Mouse (Mus musculus) heart, embryonic 13.5 days (tissue): ENCODE data around the gene Etv6. TPM values are rescaled to one million over a fixed set of nuclear protein-coding genes. Genes with fewer than 3 reads are reported as not detected.
A peak's percentile ranks its signal among the peaks of the same experiment; 100 is the strongest.

Experiments
- ATAC-seq: fragments of 200-750 bp; cut with Nextera tagmentation; 2 replicates; pipeline ENCODE4 v1.8.0; 2017; ENCODE audit warnings: moderate TSS enrichment; ENCODE audit not compliant: insufficient number of reproducible peaks, low FRiP score, low TSS enrichment; ENCODE audit errors: extremely low read depth
- H3K27ac ChIP-seq: fragments of 300-500 bp; sonication (generic); replicated peaks from 2 replicates; pipeline ENCODE4 v1.5.1; 2015; ENCODE audit warnings: moderate library complexity, mild to moderate bottlenecking, inconsistent platforms
- H3K27me3 ChIP-seq: fragments of 300-500 bp; sonication (generic); replicated peaks from 2 replicates; pipeline ENCODE4 v1.6.1; 2015; ENCODE audit warnings: mild to moderate bottlenecking, inconsistent platforms
- H3K36me3 ChIP-seq: fragments of 300-500 bp; sonication (generic); 2 replicates; pipeline ENCODE4 v1.6.1; 2015; ENCODE audit warnings: mild to moderate bottlenecking, inconsistent platforms
- H3K4me1 ChIP-seq: fragments of 300-500 bp; sonication (generic); 2 replicates; pipeline ENCODE4 v1.6.1; 2015; ENCODE audit warnings: inconsistent platforms
- H3K4me2 ChIP-seq: fragments of 300-500 bp; sonication (generic); 2 replicates; pipeline ENCODE4 v1.6.1; 2015; ENCODE audit warnings: inconsistent platforms, mild to moderate bottlenecking, moderate library complexity
- H3K4me3 ChIP-seq: fragments of 300-500 bp; sonication (generic); 2 replicates; pipeline ENCODE4 v1.5.1; 2015; ENCODE audit warnings: moderate library complexity, mild to moderate bottlenecking, inconsistent platforms
- H3K9ac ChIP-seq: fragments of 300-500 bp; sonication (generic); 2 replicates; pipeline ENCODE4 v1.6.1; 2015; ENCODE audit warnings: inconsistent platforms, mild to moderate bottlenecking, moderate library complexity
- H3K9me3 ChIP-seq: fragments of 300-500 bp; sonication (generic); 2 replicates; pipeline ENCODE4 v1.6.1; 2016; ENCODE audit warnings: inconsistent platforms
- WGBS: fragments of 180-500 bp; shearing (Covaris S2); methylation state at CpG from one replicate; pipeline ENCODE4 v1.1.7; 2015; ENCODE audit warnings: mixed read lengths; 5-methylcytosine and 5-hydroxymethylcytosine counted together
- polyA plus RNA-seq: library from polyadenylated mRNA; unstranded; fragments of >200 nt; fragmentation: Nextera tagmentation; extraction: Ambion mirVana; gene quantifications from 2 replicates; pipeline ENCODE4 v1.2.1, GENCODE M21; 2015

Gene Etv6
- polyA plus RNA-seq, 1 experiment from 2014 or later: 12.8 TPM

GRCm38 (mm10) chr6:134124256-134124655 lies 88.8 kb downstream of the Etv6 start:
- peaks cover 44% of the 10 kb centered on the region for H3K4me1 ChIP-seq
- peaks cover 19% of the 10 kb centered on the region for H3K36me3 ChIP-seq
- H3K27me3 ChIP-seq: no peaks in the 10 kb centered on the region
- no peaks in the 10 kb centered on the region for H3K9me3 ChIP-seq
- H3K4me3 ChIP-seq: no peak overlapping the region
- H3K4me2 ChIP-seq: no peak overlapping the region
- H3K27ac ChIP-seq: no peak overlapping the region
- WGBS: 79% methylated on average over 10 of the region's 10 CpGs
- no peak overlapping the region for H3K9ac ChIP-seq
- no peak for ATAC-seq

- no peak for ATAC-seq
- Histone ChIP-seq H3K9ac (0 out of 2 replicates have a peak overlapping the region, but pooled peaks have one; percentile 33), H3K4me1 (peaks cover 33% of the 10 kb centered on the region), H3K9me3 (no peaks in the 10 kb centered on the region), H3K27me3 (no peaks in the 10 kb centered on the region), H3K4me2 (no peak overlapping the region), H3K27ac (no peak overlapping the region), H3K4me3 (no peak overlapping the region), H3K36me3 (peaks cover 28% of the 10 kb centered on the region)
- WGBS: 84% methylated on average over 6 of the region's 6 CpGs
Observed at GRCm38 (mm10) chr6:134127996-134128395, 92.5 kb downstream of the Etv6 start.

- no peak overlapping the region for H3K9ac ChIP-seq
Observed at GRCm38 (mm10) chr6:134128594-134128993, 93.1 kb downstream of the Etv6 start.

GRCm38 (mm10) chr6:134129848-134130247 lies 94.3 kb downstream of the Etv6 start:
- Histone ChIP-seq H3K4me2 (no peak overlapping the region), H3K4me1 (peaks cover 52% of the 10 kb centered on the region), H3K4me3 (no peak overlapping the region), H3K9ac (no peak overlapping the region), H3K36me3 (peaks cover 25% of the 10 kb centered on the region), H3K9me3 (no peaks in the 10 kb centered on the region), H3K27me3 (no peaks in the 10 kb centered on the region), H3K27ac (no peak overlapping the region)
- ATAC-seq: no peak
- WGBS: 71% methylated on average over 7 of the region's 7 CpGs

More at GRCm38 (mm10) chr6:134128594-134128993, 93.1 kb downstream of the Etv6 start:
- Histone ChIP-seq H3K27me3 (no peaks in the 10 kb centered on the region), H3K27ac (no peak overlapping the region), H3K4me2 (no peak overlapping the region), H3K9me3 (no peaks in the 10 kb centered on the region), H3K4me3 (no peak overlapping the region), H3K4me1 (peaks cover 39% of the 10 kb centered on the region), H3K36me3 (peaks cover 28% of the 10 kb centered on the region)
- ATAC-seq: no peak
- 88% methylated on average over 13 of the region's 13 CpGs for WGBS

GRCm38 (mm10) chr6:134130816-134131215 lies 95.3 kb downstream of the Etv6 start:
- H3K4me2 ChIP-seq: no peak overlapping the region
- H3K27me3 ChIP-seq: no peaks in the 10 kb centered on the region
- peak overlapping the region; percentile 4; the same call in 1 of the 2 replicates for H3K27ac ChIP-seq
- H3K36me3 ChIP-seq: peaks cover 20% of the 10 kb centered on the region
- H3K9ac ChIP-seq: no peak overlapping the region
- 74% methylated on average over 5 of the region's 5 CpGs for WGBS
- H3K4me3 ChIP-seq: no peak overlapping the region
- H3K4me1 ChIP-seq: peaks cover 60% of the 10 kb centered on the region
- H3K9me3 ChIP-seq: no peaks in the 10 kb centered on the region
- ATAC-seq: no peak

- no peaks in the 10 kb centered on the region for H3K27me3 ChIP-seq
- no peak overlapping the region for H3K9ac ChIP-seq
- no peak overlapping the region for H3K4me3 ChIP-seq
- peaks cover 20% of the 10 kb centered on the region for H3K36me3 ChIP-seq
- no peak overlapping the region for H3K4me2 ChIP-seq
- H3K27ac ChIP-seq: no peak overlapping the region
- 71% methylated on average over 2 of the region's 2 CpGs for WGBS
- H3K4me1 ChIP-seq: peaks cover 61% of the 10 kb centered on the region
- ATAC-seq: no peak
- no peaks in the 10 kb centered on the region for H3K9me3 ChIP-seq
Observed at GRCm38 (mm10) chr6:134131601-134132000, 96.1 kb downstream of the Etv6 start.

GRCm38 (mm10) chr6:134133756-134134155 lies 98.3 kb downstream of the Etv6 start:
- 30% methylated on average over 4 of the region's 4 CpGs for WGBS
- H3K36me3 ChIP-seq: peaks cover 29% of the 10 kb centered on the region
- no peaks in the 10 kb centered on the region for H3K27me3 ChIP-seq
- H3K4me3 ChIP-seq: no peak overlapping the region
- no peak for ATAC-seq
- no peaks in the 10 kb centered on the region for H3K9me3 ChIP-seq
- peak overlapping the region; percentile 53 for H3K27ac ChIP-seq
- no peak overlapping the region for H3K4me2 ChIP-seq
- H3K4me1 ChIP-seq: peaks cover 60% of the 10 kb centered on the region
- no peak overlapping the region for H3K9ac ChIP-seq

- no peak for ATAC-seq
- peaks cover 23% of the 10 kb centered on the region for H3K36me3 ChIP-seq
- no peak overlapping the region for H3K4me3 ChIP-seq
- WGBS: 62% methylated on average over 9 of the region's 9 CpGs
- H3K27ac ChIP-seq: 0 out of 2 replicates have a peak overlapping the region, but pooled peaks have one; percentile 53
- 0 out of 2 replicates have a peak overlapping the region, but pooled peaks have one; percentile 9 for H3K9ac ChIP-seq
- no peaks in the 10 kb centered on the region for H3K9me3 ChIP-seq
- no peaks in the 10 kb centered on the region for H3K27me3 ChIP-seq
- H3K4me1 ChIP-seq: peaks cover 58% of the 10 kb centered on the region
- H3K4me2 ChIP-seq: no peak overlapping the region
Observed at GRCm38 (mm10) chr6:134134821-134135323, 99.4 kb downstream of the Etv6 start.

- WGBS: 60% methylated on average over 3 of the region's 3 CpGs
Observed at GRCm38 (mm10) chr6:134136315-134136714, 100.8 kb downstream of the Etv6 start.

GRCm38 (mm10) chr6:134139359-134139758 lies 103.9 kb downstream of the Etv6 start:
- Histone ChIP-seq H3K36me3 (peaks cover 18% of the 10 kb centered on the region), H3K27me3 (no peaks in the 10 kb centered on the region), H3K4me1 (peaks cover 71% of the 10 kb centered on the region), H3K9ac (no peak overlapping the region), H3K4me3 (no peak overlapping the region), H3K9me3 (no peaks in the 10 kb centered on the region), H3K4me2 (no peak overlapping the region), H3K27ac (no peak overlapping the region)
- ATAC-seq: no peak
- WGBS: 91% methylated on average over 3 of the region's 3 CpGs

More at GRCm38 (mm10) chr6:134136315-134136714, 100.8 kb downstream of the Etv6 start:
- no peak for ATAC-seq
- Histone ChIP-seq H3K4me2 (no peak overlapping the region), H3K9me3 (no peaks in the 10 kb centered on the region), H3K4me1 (peaks cover 60% of the 10 kb centered on the region), H3K9ac (no peak overlapping the region), H3K27me3 (no peaks in the 10 kb centered on the region), H3K4me3 (no peak overlapping the region), H3K36me3 (peaks cover 23% of the 10 kb centered on the region), H3K27ac (no peak overlapping the region)

GRCm38 (mm10) chr6:134140718-134141615 lies 105.5 kb downstream of the Etv6 start:
- no peaks in the 10 kb centered on the region for H3K27me3 ChIP-seq
- H3K4me2 ChIP-seq: no peak overlapping the region
- H3K36me3 ChIP-seq: peaks cover 18% of the 10 kb centered on the region
- 39% methylated on average over 16 of the region's 16 CpGs for WGBS
- H3K4me3 ChIP-seq: no peak overlapping the region
- H3K27ac ChIP-seq: peak overlapping the region; percentile 37
- H3K9me3 ChIP-seq: no peaks in the 10 kb centered on the region
- H3K4me1 ChIP-seq: peaks cover 73% of the 10 kb centered on the region
- no peak for ATAC-seq
- peak overlapping the region; percentile 30; the same call in 1 of the 2 replicates for H3K9ac ChIP-seq
